Mouse (Mus musculus) ES-E14 (cell line): Measurements from ENCODE around the gene Shisal2a. TPM values are rescaled to one million over a fixed set of nuclear protein-coding genes. Genes with fewer than 3 reads are reported as not detected.
A peak's percentile ranks its signal among the peaks of the same experiment; 100 is the strongest.

ENCODE experiments used
- DNase-seq: peaks from one replicate; pipeline ENCODE4 v3.0.0-alpha.2; 2013; ENCODE audit warnings: low read depth, low spot score
- H3K27ac ChIP-seq: 2 replicates; pipeline ENCODE4 v1.5.1; 2012; ENCODE audit warnings: low read depth, mild to moderate bottlenecking, low read length, moderate library complexity, mixed read lengths; ENCODE audit not compliant: poor library complexity, insufficient read depth, severe bottlenecking
- H3K36me3 ChIP-seq: 2 replicates; pipeline ENCODE4 v1.6.1; 2012; ENCODE audit warnings: mild to moderate bottlenecking, low read length, moderate library complexity, mixed read lengths; ENCODE audit not compliant: control insufficient read depth, poor library complexity, insufficient read depth, severe bottlenecking
- H3K4me1 ChIP-seq, 2 experiments: fragments of 150-350 bp in 1 of 2; sonication (generic) in 1 of 2; 2 replicates each; pipeline ENCODE4 v1.6.1; 2012; ENCODE audit warnings: low read length in 2 of 2, mild to moderate bottlenecking in 1 of 2, mixed read lengths in 1 of 2; ENCODE audit not compliant: control insufficient read depth in 2 of 2, insufficient read depth in 2 of 2, poor library complexity in 1 of 2
- H3K4me3 ChIP-seq, 2 experiments: fragments of 150-350 bp in 1 of 2; sonication (generic) in 1 of 2; 2 replicates each; pipeline ENCODE4 v1.5.1; 2012; ENCODE audit warnings: low read length in 2 of 2, low read depth in 1 of 2, mild to moderate bottlenecking in 1 of 2, mixed read lengths in 1 of 2; ENCODE audit not compliant: insufficient read depth in 1 of 2, poor library complexity in 1 of 2, severe bottlenecking in 1 of 2
- H3K9ac ChIP-seq: 2 replicates; pipeline ENCODE4 v1.6.1; 2012; ENCODE audit warnings: low read depth, mild to moderate bottlenecking, low read length, mixed read lengths; ENCODE audit not compliant: poor library complexity, insufficient read depth, severe bottlenecking
- H3K9me3 ChIP-seq: fragments of 150-350 bp; sonication (generic); 2 replicates; pipeline ENCODE4 v1.6.1; 2012; ENCODE audit warnings: low read depth, mild to moderate bottlenecking, low read length; ENCODE audit not compliant: control insufficient read depth, insufficient read depth
- CHD2 ChIP-seq: IDR thresholded peaks from 2 replicates; pipeline ENCODE4 v1.6.1; 2014; ENCODE audit warnings: mild to moderate bottlenecking, low read depth, low read length, inconsistent platforms
- HCFC1 ChIP-seq: IDR thresholded peaks from 2 replicates; pipeline ENCODE4 v1.6.1; 2012; ENCODE audit warnings: low read length, inconsistent platforms, borderline replicate concordance; ENCODE audit not compliant: insufficient read depth
- MAFK ChIP-seq: IDR thresholded peaks from 2 replicates; pipeline ENCODE4 v1.6.1; 2014; ENCODE audit warnings: mild to moderate bottlenecking, low read depth, low read length, inconsistent platforms; ENCODE audit not compliant: insufficient read depth
- ZC3H11A ChIP-seq: IDR thresholded peaks from 2 replicates; pipeline ENCODE4 v1.6.1; 2012; ENCODE audit warnings: low read depth, mild to moderate bottlenecking, inconsistent platforms, low read length, borderline replicate concordance
- ZNF384 ChIP-seq: IDR thresholded peaks from 2 replicates; pipeline ENCODE4 v1.6.1; 2012; ENCODE audit warnings: low read depth, low read length, inconsistent platforms
- in situ Hi-C, 2 experiments: fragments of 600-800 bp; cut with MboI; formaldehyde crosslinking; loops; one replicate each; pipeline ENCODE4 v1.15.1; 2025; ENCODE audit warnings: low sequenced_read_pairs in 2 of 2, inconsistent platforms in 1 of 2; ENCODE audit not compliant: unreplicated experiment in 2 of 2
- total RNA-seq: library from RNA; depleted of rRNA; stranded (reverse); fragments of 300-350 nt; gene quantifications from 2 replicates; pipeline ENCODE4 v1.2.3, GENCODE M21; 2012; rRNA removed

Gene Shisal2a
- 1.5 and 5.5 TPM in 2 replicates for total RNA-seq

DNA sequence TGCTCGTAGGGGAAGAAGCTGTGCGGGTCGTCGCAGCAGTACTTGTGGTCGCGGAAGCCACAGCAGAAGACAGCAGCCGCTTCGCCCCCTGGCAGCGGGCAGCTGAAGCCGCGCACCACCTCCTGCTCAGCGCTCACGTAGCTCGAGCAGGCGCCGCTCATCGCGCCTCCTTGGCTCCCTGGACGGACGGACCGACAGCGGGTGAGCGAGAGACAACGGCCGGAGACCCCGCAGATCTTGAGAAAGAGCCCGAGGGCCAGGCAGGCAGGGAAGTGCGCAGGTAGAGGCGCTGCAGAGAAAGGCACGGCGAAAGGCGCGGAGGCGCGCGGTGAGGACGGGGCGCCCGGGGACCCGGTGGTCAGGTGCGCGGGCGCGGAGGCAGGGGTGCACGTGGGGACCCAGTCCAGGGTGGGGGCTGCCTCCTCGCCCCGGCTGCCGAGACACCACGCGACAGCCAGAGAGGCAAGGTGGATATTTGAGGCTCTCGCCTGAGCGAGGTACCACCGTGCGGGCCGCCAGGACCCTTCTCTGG is at the start of gene Shisal2a:
TSS of gene Shisal2a (minus strand) at position 167 of the 532 bp plus-strand sequence.
- in situ Hi-C loops = no loop called here
- Histone ChIP-seq H3K27ac (no peak within 1 kb of the TSS), H3K9ac (peak within 1 kb of the TSS; percentile 81), H3K36me3 (no peaks in the 10 kb centered on the region), H3K4me3 (peak within 1 kb of the TSS; percentile 63 to 74), H3K9me3 (no peaks in the 10 kb centered on the region), H3K4me1 (peaks cover 23 to 36% of the 10 kb centered on the region in 2 experiments)
- no peak for DNase-seq
- TF ChIP-seq CHD2 = no peak
- TF ChIP-seq ZNF384 = no peak
- no peak for TF ChIP-seq HCFC1
- no peak for TF ChIP-seq ZC3H11A
- TF ChIP-seq MAFK = no peak

DNA sequence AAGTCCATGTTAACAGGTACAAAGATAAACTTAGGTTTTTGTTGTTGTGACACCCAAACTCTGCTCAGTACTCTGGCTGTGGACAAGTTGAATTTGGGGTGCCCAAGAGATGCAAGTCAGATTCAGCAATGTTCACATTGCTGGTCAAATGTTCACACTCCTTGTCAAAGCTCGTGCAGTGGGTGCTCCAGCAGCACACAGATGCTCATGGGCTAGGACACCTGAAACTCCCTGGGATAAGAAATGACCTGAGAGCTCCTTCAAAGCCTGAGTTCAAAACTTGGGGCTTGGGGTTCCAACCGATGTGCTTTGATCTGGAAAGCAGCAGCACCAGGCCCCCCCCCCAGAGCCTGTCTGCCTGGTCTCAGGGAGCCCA is 48.4 kb upstream of the Shisal2a start:
- Histone ChIP-seq H3K9ac (no peak overlapping the region), H3K4me1 (no peaks in the 10 kb centered on the region), H3K27ac (no peak overlapping the region), H3K9me3 (no peaks in the 10 kb centered on the region), H3K4me3 (no peak overlapping the region), H3K36me3 (no peaks in the 10 kb centered on the region)
- DNase-seq = no peak
- in situ Hi-C loops = no loop called here
- TF ChIP-seq CHD2 = no peak
- no peak for TF ChIP-seq MAFK
- no peak for TF ChIP-seq ZNF384
- TF ChIP-seq ZC3H11A = no peak
- TF ChIP-seq HCFC1 = no peak

GRCm38 (mm10) chr4:108430656-108431560 is 47.8 kb upstream of the Shisal2a start:
- H3K36me3 ChIP-seq = no peaks in the 10 kb centered on the region
- no peak overlapping the region for H3K27ac ChIP-seq
- H3K4me1 ChIP-seq = no peaks in the 10 kb centered on the region
- no peak overlapping the region for H3K9ac ChIP-seq
- in situ Hi-C loops = no loop called here
- H3K4me3 ChIP-seq = no peak overlapping the region
- no peak for DNase-seq
- TF ChIP-seq CHD2 = no peak
- TF ChIP-seq ZC3H11A = no peak
- TF ChIP-seq HCFC1 = no peak
- no peaks in the 10 kb centered on the region for H3K9me3 ChIP-seq

- no peak for TF ChIP-seq ZC3H11A
- no peak for TF ChIP-seq HCFC1
- no peak for TF ChIP-seq CHD2
- TF ChIP-seq ZNF384 = no peak
- no peak for TF ChIP-seq MAFK
- in situ Hi-C loops = no loop called here
- no peaks in the 10 kb centered on the region for H3K9me3 ChIP-seq
- DNase-seq = no peak
- no peak overlapping the region for H3K4me3 ChIP-seq
- H3K27ac ChIP-seq = no peak overlapping the region
- no peak overlapping the region for H3K9ac ChIP-seq
- H3K4me1 ChIP-seq = no peaks in the 10 kb centered on the region
- no peaks in the 10 kb centered on the region for H3K36me3 ChIP-seq
Observed at GRCm38 (mm10) chr4:108428341-108428721, 45.2 kb upstream of the Shisal2a start.
